Mouse (Mus musculus): ENCODE data around the gene Wnt1.

DNA sequence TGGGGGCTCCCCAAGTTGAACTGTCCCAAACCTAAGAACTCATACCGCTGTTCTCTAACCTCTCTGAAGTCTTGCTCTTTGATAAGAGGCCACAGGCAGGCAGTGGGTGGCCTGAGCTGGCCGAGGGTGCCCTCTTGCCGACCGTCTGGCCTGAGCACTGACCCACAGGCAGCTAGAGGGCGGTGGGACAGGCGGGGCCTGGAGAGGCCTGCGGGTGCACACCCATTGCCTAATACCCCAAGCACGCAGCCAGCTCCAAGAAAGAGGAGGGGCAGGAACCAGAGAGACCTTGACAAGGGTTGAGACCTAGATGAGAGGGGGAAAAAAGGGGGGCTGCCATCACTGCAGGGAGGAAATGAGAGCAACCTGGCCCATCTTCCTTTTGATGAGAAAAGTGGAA is 9.6 kb upstream of the Wnt1 start:
- TF ChIP-seq CTCF (IDR thresholded peaks at IDR 0.05; ENCODE audit: low read depth) = no peak
- TF ChIP-seq EP300 (IDR thresholded peaks at IDR 0.05; ENCODE audit: low read depth) = no peak

All from liver, postnatal 0 days (tissue).